Mouse (Mus musculus) cerebellum, postnatal 4 days (tissue): ENCODE measurements around the gene Csrnp3.
"Not testable (repeated sequence)": the region's sequence is repeated elsewhere in the genome, so short reads cannot be mapped to it uniquely, and the experiment has no call there.

Experiments
- DNase-seq, 2 experiments: peaks; one replicate each; pipeline ENCODE4 v3.0.0; 2022; ENCODE audit warnings: low spot score in 2 of 2, mixed read lengths in 1 of 2

The Csrnp3 gene

GRCm38 (mm10) chr2:65845551-65845950, at the start of gene Csrnp3:
Gene Csrnp3, plus strand, starts transcription at chr2:65845767.
- peak in 1 of 2 experiments; percentile 59 for DNase-seq

- DNase-seq = no peak
These were observed 44.4 kb upstream of the Csrnp3 start for GRCm38 (mm10) chr2:65801054-65801709.

- DNase-seq = no peak
These were observed 39.0 kb upstream of the Csrnp3 start for GRCm38 (mm10) chr2:65806556-65806955.

GRCm38 (mm10) chr2:65811203-65811602, 34.4 kb upstream of the Csrnp3 start:
- not testable (repeated sequence) for DNase-seq

GRCm38 (mm10) chr2:65818080-65818796, 27.3 kb upstream of the Csrnp3 start:
- no peak for DNase-seq

GRCm38 (mm10) chr2:65820114-65820769, 25.3 kb upstream of the Csrnp3 start:
- no peak for DNase-seq

GRCm38 (mm10) chr2:65826314-65826713, 19.3 kb upstream of the Csrnp3 start:
- no peak for DNase-seq

GRCm38 (mm10) chr2:65826801-65827200, 18.8 kb upstream of the Csrnp3 start:
- no peak for DNase-seq

GRCm38 (mm10) chr2:65828699-65829098, 16.9 kb upstream of the Csrnp3 start:
- no peak for DNase-seq

GRCm38 (mm10) chr2:65832738-65833395, 12.7 kb upstream of the Csrnp3 start:
- peak in 1 of 2 experiments; percentile 16 for DNase-seq

GRCm38 (mm10) chr2:65833421-65833820, 12.1 kb upstream of the Csrnp3 start:
- DNase-seq = no peak

GRCm38 (mm10) chr2:65841606-65842005, 4.0 kb upstream of the Csrnp3 start:
- no peak for DNase-seq

- no peak for DNase-seq
These were observed 3.2 kb upstream of the Csrnp3 start for GRCm38 (mm10) chr2:65842356-65842755.

- no peak for DNase-seq
These were observed 611 bp downstream of the Csrnp3 start for GRCm38 (mm10) chr2:65846000-65846755.

GRCm38 (mm10) chr2:65847463-65848110, 2.0 kb downstream of the Csrnp3 start:
- no peak for DNase-seq

GRCm38 (mm10) chr2:65848706-65849105, 3.1 kb downstream of the Csrnp3 start:
- no peak for DNase-seq

GRCm38 (mm10) chr2:65850282-65850681, 4.7 kb downstream of the Csrnp3 start:
- not testable (repeated sequence) for DNase-seq

GRCm38 (mm10) chr2:65856791-65857190, 11.2 kb downstream of the Csrnp3 start:
- no peak for DNase-seq

GRCm38 (mm10) chr2:65859767-65860727, 14.5 kb downstream of the Csrnp3 start:
- no peak for DNase-seq
